Mouse (Mus musculus): ENCODE measurements around the gene Ak4.
"Not testable (repeated sequence)": the region's sequence is repeated elsewhere in the genome, so short reads cannot be mapped to it uniquely, and the experiment has no call there.

Gene Ak4

DNA sequence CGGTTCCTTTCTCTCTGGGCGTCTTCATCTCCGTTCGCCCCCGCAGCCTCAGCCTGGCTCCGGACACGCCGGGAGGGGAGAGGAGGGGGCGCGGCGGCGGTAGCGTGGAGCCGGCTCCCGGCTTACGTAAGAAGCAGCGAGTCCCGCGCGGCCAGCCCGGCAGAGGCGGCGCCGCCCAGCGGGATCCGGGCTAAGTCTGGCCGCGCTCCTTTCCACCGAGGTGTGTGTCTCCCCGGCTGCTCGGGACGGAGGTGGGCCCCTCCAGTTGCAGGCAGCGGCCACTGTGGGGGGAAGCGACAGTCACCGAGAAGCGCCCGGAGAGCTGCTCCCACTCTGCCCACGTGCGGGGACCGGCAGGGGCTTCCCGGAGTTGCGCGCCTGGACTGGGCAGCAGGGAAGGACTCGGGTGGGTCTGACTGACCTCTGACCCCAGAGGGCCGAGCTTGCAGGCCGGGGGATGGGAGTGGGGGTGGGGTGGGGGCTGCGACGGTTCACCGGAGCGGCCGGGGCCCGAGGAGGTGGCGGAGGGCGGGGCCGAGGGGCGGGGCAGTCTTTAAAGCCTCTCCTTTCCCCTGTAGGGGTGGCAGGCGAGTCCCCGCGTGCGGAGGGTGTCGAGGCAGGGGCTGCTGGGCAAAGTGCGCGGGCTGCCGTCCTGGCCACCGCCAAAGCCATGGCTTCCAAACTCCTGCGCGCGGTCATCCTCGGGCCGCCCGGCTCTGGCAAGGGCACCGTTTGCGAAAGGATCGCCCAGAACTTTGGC lies at the start of gene Ak4:
Gene Ak4 (plus strand): TSS at position 127 of the 760 bp plus-strand sequence.
- DNase-seq (ENCODE audit: low read depth, low spot score): no peak

DNA sequence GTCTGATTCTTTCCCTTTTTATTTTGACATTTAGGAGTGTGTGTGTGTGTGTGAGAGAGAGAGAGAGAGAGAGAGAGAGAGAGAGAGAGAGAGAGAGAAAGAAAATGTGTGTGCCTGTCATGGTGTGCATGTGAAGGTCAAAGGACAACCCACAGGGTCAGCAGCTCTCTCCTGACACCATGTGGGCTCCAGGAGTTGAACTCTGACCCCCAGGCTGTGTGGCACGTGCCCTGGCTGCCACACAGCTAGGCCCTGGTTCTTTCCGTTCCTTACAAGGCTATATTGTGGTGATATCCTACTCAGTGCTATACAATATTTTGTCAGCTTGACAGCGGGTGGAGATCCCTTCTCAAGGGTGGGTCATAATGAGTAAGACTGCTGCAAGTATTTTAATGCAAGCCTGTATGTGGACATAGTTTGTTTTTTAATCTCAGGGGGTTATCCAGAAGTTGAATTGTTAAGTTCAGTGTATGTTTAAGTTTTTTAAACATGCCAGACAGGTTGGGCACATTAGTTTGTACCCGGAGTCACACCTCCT lies 49.3 kb upstream of the Ak4 start:
- DNase-seq (ENCODE audit: low read depth, low spot score): no peak

DNA sequence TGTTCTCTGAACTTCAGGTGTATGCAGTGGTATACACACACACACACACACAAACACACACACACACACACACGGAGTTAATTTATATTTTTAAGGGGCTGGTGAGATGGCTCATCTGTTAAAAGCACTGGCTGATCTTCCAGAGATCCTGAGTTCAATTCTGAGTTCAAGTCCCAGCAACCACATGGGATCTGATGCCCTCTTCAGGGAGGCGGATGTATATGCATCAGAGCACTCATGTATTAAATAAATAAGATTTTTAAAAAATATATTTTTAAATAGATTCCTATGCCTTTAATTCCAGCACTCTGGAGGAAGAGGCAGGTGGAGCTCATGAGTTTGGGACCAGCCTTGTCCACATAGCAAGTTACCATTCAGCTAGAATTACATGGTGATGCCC lies 46.8 kb upstream of the Ak4 start:
- DNase-seq (ENCODE audit: low read depth, low spot score): no peak

DNA sequence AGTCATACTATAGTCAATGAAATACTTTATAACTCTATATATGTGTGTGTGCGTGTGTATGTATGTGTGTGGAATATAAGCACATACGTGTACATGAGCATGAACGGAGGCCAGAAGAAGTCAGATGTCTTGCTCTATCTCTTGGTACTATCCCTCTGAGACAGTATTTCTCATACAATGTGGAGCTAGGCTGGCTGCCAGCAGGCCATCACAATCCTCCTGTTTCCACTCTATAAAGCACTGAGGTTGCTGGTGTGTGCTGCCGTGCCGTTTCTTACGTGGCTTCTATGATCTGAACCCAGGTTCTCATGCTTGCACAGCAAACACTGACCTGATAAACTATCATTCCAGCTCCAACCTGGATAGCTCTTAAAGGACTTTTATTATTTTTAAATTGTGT lies 46.3 kb upstream of the Ak4 start:
- no peak for DNase-seq (ENCODE audit: low read depth, low spot score)

GRCm38 (mm10) chr4:101374104-101374503 lies 45.0 kb upstream of the Ak4 start:
- DNase-seq (ENCODE audit: low read depth, low spot score): no peak

DNA sequence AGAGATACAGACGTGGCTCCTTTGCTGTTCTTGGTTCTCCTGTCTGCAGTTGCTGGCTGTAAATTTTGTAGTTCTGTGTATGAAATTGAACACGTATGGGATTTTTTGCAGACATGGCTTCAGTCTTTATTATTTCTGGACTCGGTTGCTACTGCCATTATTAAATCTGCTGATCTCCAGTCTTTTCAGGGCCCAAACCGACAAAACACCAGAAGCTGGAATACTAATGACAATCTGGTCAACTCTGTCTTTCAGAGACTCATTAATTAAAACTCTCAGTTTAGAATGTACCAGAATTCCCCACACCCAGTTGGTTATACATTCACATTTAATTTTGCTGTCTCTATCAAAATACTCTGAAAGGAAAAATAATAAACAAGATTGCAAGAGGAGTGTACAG lies 42.2 kb upstream of the Ak4 start:
- DNase-seq (ENCODE audit: low read depth, low spot score): no peak

DNA sequence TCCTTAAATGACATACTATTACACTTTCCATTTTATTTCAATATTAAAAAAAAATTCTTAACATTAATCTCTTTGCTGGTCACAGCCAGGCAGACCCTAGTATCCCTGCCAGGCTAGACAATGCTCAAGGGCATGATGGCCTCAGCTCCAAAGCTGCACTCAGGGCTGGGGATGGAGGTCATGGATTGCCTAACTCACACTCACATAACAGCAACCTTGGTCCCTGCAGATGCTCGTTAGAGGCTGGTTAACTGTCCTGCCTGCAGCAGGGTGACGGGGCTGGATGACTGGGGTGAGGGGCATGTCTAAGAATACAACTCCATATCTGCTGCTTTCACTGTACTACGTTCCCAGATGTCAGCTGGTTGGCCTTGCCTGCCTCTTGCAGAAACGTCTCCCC lies 40.8 kb upstream of the Ak4 start:
- no peak for DNase-seq (ENCODE audit: low read depth, low spot score)

GRCm38 (mm10) chr4:101378778-101379177 lies 40.3 kb upstream of the Ak4 start:
- DNase-seq (ENCODE audit: low read depth, low spot score): no peak

DNA sequence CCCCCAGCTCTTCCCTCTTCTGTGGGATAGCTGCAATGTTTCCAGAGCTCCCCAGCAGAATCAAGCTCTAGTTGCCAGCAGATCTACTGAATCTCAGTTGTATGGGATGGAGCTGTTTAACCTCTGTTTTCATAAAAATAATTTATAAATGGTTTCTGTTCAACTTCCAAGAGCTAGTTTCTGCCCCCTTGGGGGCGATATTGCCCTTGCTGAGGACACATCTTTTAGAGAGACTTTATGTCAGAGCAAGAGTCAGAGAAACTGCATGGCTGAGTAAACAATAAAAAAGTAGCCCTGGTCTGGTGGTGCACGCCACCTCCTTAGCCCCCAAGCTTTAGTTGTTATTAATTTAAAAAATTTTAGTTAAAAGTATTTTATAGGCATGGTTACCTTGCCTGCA lies 34.1 kb upstream of the Ak4 start:
- no peak for DNase-seq (ENCODE audit: low read depth, low spot score)

- DNase-seq (ENCODE audit: low read depth, low spot score): no peak
Observed at GRCm38 (mm10) chr4:101388246-101388645, 30.8 kb upstream of the Ak4 start.

DNA sequence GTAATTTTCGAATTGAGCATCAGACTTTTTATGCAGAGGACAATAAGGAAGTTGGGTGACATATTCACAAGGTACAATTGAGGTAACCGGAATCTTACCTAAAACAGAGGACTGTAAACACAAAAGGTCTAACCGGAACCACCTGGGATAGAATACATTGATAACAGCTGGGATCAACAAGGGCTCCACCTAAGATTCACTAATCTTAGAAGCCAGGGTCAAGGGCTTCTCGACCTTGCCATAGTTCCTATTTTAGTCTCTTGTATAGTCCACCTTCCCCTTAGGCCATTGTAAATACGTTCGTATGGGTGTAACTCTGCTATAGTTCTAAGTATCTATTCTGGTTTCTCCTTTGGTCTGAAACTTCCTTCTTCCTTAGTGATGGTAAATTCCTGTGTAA lies 30.4 kb upstream of the Ak4 start:
- DNase-seq (ENCODE audit: low read depth, low spot score): not testable (repeated sequence)

GRCm38 (mm10) chr4:101392229-101392628 lies 26.8 kb upstream of the Ak4 start:
- no peak for DNase-seq (ENCODE audit: low read depth, low spot score)

DNA sequence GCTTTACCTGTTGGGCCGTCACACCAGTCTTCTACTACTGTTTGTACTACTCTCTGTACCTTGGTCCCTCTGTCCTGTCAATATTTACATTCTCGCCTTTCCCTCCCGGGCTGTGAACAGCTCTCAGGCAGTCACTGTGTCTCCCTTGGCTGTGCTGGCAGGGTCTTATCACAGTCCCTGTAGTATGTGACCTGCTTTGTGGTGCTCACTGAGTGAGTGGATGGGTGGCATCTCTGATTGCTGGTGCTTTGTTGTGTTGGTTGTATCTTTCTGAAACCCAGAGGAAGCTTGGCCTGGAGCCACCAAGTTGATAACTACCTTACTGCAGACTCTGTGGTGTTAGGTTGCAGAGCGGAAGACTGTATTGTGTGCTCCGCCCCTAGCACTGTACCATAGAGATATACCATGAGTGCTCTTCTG lies 25.8 kb upstream of the Ak4 start:
- DNase-seq (ENCODE audit: low read depth, low spot score): no peak

- DNase-seq (ENCODE audit: low read depth, low spot score): no peak
Observed at GRCm38 (mm10) chr4:101395021-101395533, 24.0 kb upstream of the Ak4 start.

DNA sequence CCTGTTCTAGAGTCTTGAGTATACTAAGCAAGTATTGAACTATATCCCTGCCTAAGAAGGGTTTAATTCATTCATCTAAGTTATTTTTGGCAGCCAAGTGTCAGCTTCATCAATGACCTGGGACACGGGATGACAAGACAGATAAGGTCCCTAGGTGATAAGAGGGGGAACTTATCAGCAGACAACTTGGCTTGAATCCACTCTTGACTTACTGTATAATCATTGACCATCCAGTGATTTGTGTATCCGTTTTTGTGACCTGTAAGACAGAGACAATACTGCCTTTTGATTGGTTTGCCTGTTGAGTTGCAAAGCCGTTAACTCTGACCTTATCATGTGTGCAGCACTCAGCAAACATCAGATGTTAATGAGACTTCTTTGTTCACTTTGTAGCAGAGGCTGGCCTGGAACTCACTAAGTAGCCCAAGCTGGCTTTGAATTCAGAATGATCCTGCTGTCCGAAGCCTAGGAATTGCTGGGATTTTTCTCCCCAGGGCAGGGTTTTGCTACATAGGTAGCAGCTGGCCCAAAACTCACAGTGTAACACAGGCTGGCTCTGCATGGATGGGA lies 19.0 kb upstream of the Ak4 start:
- no peak for DNase-seq (ENCODE audit: low read depth, low spot score)

DNA sequence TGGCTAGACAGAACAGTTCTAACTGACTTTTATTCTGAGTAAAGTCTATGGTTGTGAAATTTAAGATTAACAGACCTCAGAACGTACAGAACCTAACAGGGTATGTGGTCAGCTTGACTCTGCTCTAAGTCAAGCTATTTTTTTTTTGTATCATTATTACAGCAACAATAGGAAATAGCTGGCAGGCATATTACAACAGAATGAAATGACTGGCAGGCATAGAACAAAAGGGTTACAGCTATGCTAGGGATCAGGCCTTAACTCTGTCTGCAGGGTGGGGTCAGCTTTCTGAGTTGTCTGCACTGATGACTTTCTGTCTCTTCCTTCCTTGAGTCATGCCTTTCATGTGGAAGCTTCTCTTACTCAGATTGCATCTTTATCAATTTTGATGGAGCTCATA lies 17.1 kb upstream of the Ak4 start:
- no peak for DNase-seq (ENCODE audit: low read depth, low spot score)

DNA sequence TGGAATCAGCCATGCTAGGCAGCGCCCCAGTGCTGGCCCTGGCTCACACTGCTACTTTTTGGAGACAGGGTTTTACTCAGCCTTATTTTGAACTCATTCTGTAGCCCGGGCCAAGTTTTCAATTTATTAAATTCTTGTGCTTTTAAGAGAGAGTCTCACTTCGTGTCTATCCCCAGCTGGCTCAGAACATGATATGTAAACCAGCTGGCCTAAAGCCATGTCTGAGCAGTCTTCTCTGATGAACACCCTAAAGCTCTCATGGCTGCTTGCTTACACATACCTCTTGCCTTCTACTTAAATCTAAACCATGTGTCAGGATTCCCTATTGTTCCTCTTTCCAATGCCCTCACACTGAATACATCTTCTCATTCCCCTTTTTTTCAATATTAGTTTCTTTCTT lies 14.2 kb upstream of the Ak4 start:
- no peak for DNase-seq (ENCODE audit: low read depth, low spot score)

- DNase-seq (ENCODE audit: low read depth, low spot score): no peak
Observed at GRCm38 (mm10) chr4:101406411-101407196, 12.5 kb upstream of the Ak4 start.

- no peak for DNase-seq (ENCODE audit: low read depth, low spot score)
Observed at GRCm38 (mm10) chr4:101416966-101417365, 2.1 kb upstream of the Ak4 start.

DNA sequence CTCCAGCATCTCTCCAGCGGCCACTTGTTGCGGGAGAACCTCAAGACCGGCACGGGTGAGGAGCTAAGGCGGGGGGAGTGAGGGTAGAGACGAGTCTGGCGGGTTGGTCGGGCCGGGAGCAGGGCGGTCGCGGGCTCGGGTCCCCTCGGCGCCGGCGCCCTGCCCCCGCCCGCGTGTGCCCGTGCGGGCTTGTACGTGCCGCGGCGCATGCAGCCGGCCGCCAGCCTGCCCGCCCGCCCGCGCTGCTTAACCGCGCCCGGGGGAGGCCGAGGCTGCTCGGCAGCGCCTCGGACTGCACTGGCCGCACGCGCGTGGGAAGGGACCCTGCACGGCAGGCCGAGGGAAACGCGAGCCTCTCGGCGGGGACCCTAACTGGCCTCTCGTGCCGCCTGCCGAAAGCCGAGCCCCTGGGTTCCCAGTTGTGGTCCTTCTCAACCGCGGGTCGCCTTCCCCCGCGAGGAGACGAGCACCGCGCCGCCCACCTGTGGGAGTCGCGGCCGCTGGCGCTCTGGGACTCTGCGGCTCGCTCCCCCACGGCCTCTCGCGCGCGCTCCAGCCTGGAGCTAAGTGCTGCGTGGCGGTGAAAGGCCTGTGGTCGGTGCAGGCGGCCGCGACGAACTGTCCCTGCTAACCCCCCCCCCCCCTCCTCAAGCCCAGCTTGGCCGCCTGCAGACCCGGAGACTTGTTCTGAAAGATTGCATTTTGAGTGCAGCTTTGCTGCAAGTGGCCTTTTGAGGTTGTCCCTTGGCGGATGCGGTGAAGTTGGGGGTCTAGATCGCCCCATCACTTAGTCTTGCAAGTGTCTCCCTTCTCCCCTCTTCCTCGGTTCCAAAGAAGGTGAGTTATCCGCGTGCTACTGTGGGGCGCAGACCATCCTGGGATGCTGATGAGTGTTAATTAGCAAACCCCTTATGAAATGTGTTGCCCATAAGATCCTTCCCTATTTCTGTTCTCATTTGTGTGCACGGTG lies 1.1 kb downstream of the Ak4 start:
- no peak for DNase-seq (ENCODE audit: low read depth, low spot score)

GRCm38 (mm10) chr4:101422996-101423395 lies 3.9 kb downstream of the Ak4 start:
- DNase-seq (ENCODE audit: low read depth, low spot score): no peak

Data from c-Kit-negative CD71-positive TER-119-positive erythroid progenitor cells, embryonic 14.5 days (primary cell).